Mouse (Mus musculus) forebrain, embryonic 13.5 days (tissue): ENCODE data around the gene Dmwd. TPM values are rescaled to one million over a fixed set of nuclear protein-coding genes. Genes with fewer than 3 reads are reported as not detected.

Experiments used
- ATAC-seq: fragments of 200-750 bp; cut with Nextera tagmentation; 2 replicates; pipeline ENCODE4 v1.8.0; 2017
- H3K27ac ChIP-seq: fragments of 300-500 bp; sonication (generic); 2 replicates; pipeline ENCODE4 v1.5.1; 2015; ENCODE audit warnings: inconsistent platforms, mild to moderate bottlenecking, moderate library complexity
- H3K27me3 ChIP-seq: fragments of 300-500 bp; sonication (generic); 2 replicates; pipeline ENCODE4 v1.6.1; 2015; ENCODE audit warnings: mild to moderate bottlenecking, inconsistent platforms
- H3K36me3 ChIP-seq: fragments of 300-500 bp; sonication (generic); 2 replicates; pipeline ENCODE4 v1.6.1; 2015; ENCODE audit warnings: mild to moderate bottlenecking, inconsistent platforms; ENCODE audit not compliant: poor library complexity, severe bottlenecking
- H3K4me1 ChIP-seq: fragments of 300-500 bp; sonication (generic); 2 replicates; pipeline ENCODE4 v1.6.1; 2015; ENCODE audit warnings: inconsistent platforms
- H3K4me2 ChIP-seq: fragments of 300-500 bp; sonication (generic); 2 replicates; pipeline ENCODE4 v1.6.1; 2015; ENCODE audit warnings: inconsistent platforms, mild to moderate bottlenecking, moderate library complexity
- H3K4me3 ChIP-seq: fragments of 300-500 bp; sonication (generic); 2 replicates; pipeline ENCODE4 v1.5.1; 2015; ENCODE audit warnings: mild to moderate bottlenecking, inconsistent platforms
- H3K9ac ChIP-seq: fragments of 300-500 bp; sonication (generic); 2 replicates; pipeline ENCODE4 v1.6.1; 2015; ENCODE audit warnings: mild to moderate bottlenecking, inconsistent platforms
- H3K9me3 ChIP-seq: fragments of 300-500 bp; sonication (generic); replicated peaks from 2 replicates; pipeline ENCODE4 v1.6.1; 2016; ENCODE audit warnings: inconsistent platforms
- whole genome bisulfite sequencing: fragments of 180-500 bp; shearing (Covaris S2); methylation state at CpG from one replicate; pipeline ENCODE4 v1.1.7; 2015; 5-methylcytosine and 5-hydroxymethylcytosine counted together
- polyA plus RNA-seq: library from polyadenylated mRNA; unstranded; fragments of >200 nt; fragmentation: Nextera tagmentation; extraction: Ambion mirVana; gene quantifications from 2 replicates; pipeline ENCODE4 v1.2.1, GENCODE M21; 2015

Dmwd gene
- polyA plus RNA-seq, 1 experiment from 2014 or later, result 20.6 TPM

DNA sequence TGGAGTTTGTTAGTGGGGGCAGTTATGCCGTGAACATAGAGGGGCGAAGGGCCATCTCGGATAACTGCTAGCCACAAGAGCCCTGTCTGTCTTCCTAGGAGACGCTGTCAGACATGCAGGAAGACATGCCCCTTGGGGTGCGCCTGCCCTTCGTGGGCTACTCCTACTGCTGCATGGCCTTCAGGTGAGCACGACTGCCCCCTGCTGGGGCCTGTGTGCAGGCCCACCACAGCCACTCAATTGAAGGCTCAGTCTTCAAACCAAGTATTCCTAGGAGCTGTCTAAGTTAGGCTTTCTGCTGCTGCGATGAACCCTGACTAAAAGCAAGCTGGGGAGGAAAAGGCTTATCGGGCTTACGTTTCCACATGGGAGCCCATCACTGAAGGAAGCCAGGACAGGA, 12.8 kb downstream of the Dmwd start:
- H3K4me1 ChIP-seq, result peaks cover 37% of the 10 kb centered on the region
- no peak overlapping the region for H3K27ac ChIP-seq
- no peaks in the 10 kb centered on the region for H3K9me3 ChIP-seq
- H3K4me2 ChIP-seq, result no peak overlapping the region
- peaks cover 59% of the 10 kb centered on the region for H3K36me3 ChIP-seq
- H3K27me3 ChIP-seq, result peaks cover 19% of the 10 kb centered on the region
- no peak overlapping the region for H3K9ac ChIP-seq
- no peak overlapping the region for H3K4me3 ChIP-seq
- ATAC-seq, result no peak
- WGBS, result 41% methylated on average over 10 of the region's 10 CpGs

DNA sequence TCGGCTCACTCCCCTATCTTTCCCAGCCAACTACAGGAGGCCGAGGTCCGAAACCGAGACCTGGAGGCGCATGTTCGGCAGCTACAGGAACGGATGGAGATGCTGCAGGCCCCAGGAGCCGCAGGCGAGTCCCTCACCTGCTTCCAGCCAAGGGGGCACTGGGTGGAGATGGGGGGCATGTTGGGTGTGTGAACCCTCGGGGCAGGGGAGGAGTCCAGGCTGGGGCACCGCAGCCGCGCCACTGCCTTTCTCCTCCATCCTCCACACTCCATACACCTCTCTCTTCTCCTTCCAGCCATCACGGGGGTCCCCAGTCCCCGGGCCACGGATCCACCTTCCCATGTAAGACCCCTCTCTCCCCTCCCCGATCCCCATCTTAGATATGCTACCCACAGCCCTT, 15.9 kb downstream of the Dmwd start:
- Histone ChIP-seq H3K4me3 (0 out of 2 replicates have a peak overlapping the region, but pooled peaks have one; percentile 66), H3K36me3 (peaks cover 50% of the 10 kb centered on the region), H3K4me2 (peak overlapping the region; percentile 99), H3K9ac (peak overlapping the region; percentile 58; the same call in 1 of the 2 replicates), H3K4me1 (peaks cover 54% of the 10 kb centered on the region), H3K27me3 (peaks cover 19% of the 10 kb centered on the region), H3K9me3 (no peaks in the 10 kb centered on the region), H3K27ac (peak overlapping the region; percentile 77)
- no peak for ATAC-seq
- WGBS, result 27% methylated on average over 17 of the region's 17 CpGs

DNA sequence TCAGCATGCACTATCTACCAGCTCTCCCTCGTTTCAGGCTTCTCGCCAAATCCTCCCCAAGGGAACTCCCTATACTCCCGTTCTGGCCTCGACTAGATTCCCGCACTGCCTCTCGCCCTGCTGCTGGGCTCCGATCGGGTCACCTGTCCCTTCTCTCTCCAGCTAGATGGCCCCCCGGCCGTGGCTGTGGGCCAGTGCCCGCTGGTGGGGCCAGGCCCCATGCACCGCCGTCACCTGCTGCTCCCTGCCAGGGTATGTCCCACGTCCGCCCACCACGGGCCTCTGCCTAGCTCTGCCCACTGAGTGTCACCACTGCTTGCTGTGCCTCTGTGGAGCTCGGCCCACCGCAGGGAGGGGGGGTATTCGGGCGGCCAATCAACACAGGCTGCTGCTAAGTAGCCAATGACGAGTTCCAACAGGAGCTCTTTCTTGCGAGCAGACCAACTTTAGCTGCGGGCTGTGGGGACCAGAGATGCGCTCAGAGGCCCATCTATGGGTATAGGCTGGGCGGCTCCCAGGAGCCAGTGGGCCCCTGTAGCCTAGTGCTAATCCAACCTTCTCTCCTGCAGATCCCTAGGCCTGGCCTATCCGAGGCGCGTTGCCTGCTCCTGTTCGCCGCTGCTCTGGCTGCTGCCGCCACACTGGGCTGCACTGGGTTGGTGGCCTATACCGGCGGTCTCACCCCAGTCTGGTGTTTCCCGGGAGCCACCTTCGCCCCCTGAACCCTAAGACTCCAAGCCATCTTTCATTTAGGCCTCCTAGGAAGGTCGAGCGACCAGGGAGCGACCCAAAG, 16.6 kb downstream of the Dmwd start:
- peaks cover 49% of the 10 kb centered on the region for H3K36me3 ChIP-seq
- H3K27me3 ChIP-seq, result peaks cover 19% of the 10 kb centered on the region
- H3K4me3 ChIP-seq, result peak overlapping the region; percentile 66
- ATAC-seq, result peak; percentile 74
- peak overlapping the region; percentile 99 for H3K4me2 ChIP-seq
- 5% methylated on average over 38 of the region's 38 CpGs for WGBS
- H3K4me1 ChIP-seq, result peaks cover 60% of the 10 kb centered on the region
- H3K9me3 ChIP-seq, result no peaks in the 10 kb centered on the region
- H3K9ac ChIP-seq, result peak overlapping the region; percentile 58
- peak overlapping the region; percentile 77 for H3K27ac ChIP-seq

DNA sequence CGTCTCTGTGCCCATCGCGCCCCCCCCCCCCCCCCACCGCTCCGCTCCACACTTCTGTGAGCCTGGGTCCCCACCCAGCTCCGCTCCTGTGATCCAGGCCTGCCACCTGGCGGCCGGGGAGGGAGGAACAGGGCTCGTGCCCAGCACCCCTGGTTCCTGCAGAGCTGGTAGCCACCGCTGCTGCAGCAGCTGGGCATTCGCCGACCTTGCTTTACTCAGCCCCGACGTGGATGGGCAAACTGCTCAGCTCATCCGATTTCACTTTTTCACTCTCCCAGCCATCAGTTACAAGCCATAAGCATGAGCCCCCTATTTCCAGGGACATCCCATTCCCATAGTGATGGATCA, 17.1 kb downstream of the Dmwd start:
- WGBS, result under 1% methylated on average over 14 of the region's 15 CpGs
- H3K9ac ChIP-seq, result peak overlapping the region; percentile 45; the same call in 1 of the 2 replicates
- peaks cover 19% of the 10 kb centered on the region for H3K27me3 ChIP-seq
- peaks cover 44% of the 10 kb centered on the region for H3K36me3 ChIP-seq
- H3K4me2 ChIP-seq, result peak overlapping the region; percentile 99
- peaks cover 60% of the 10 kb centered on the region for H3K4me1 ChIP-seq
- peak overlapping the region; percentile 66 for H3K4me3 ChIP-seq
- ATAC-seq, result peak; percentile 53
- H3K27ac ChIP-seq, result peak overlapping the region; percentile 77
- H3K9me3 ChIP-seq, result no peaks in the 10 kb centered on the region

DNA sequence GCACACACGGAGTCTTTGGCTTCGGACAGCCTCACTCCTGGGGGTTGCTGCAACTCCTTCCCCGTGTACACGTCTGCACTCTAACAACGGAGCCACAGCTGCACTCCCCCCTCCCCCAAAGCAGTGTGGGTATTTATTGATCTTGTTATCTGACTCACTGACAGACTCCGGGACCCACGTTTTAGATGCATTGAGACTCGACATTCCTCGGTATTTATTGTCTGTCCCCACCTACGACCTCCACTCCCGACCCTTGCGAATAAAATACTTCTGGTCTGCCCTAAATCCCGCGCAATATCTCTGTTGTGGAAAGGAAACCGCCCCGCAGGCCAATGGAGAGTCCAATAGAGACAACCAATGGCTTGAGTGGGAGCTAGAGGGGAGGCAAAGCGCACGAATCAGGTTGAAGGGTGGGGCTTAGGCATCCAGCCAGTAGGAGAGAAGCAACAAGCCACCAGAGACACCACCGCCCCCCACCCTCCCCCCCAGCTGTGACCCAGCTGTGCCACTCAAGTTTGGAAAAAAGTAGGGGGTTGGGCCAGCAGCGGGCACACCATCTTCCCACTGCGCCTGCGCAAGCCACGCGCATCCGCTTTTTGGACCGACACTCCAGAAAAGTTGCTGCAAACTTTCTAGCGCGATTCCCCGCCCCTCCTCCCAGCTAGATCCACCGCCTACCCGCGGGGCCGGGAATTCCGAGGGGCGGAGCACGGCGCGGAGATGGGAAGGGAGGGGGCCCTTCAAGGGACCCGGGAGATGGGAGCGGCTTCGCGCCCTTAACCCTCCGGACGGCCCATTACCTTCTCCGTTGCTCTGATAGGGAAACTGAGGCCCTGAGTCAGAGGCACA, 17.7 kb downstream of the Dmwd start:
- H3K4me3 ChIP-seq, result peak overlapping the region; percentile 66
- under 1% methylated on average over 45 of the region's 45 CpGs for WGBS
- peaks cover 19% of the 10 kb centered on the region for H3K27me3 ChIP-seq
- ATAC-seq, result peak; percentile 78
- peaks cover 38% of the 10 kb centered on the region for H3K36me3 ChIP-seq
- H3K4me2 ChIP-seq, result peak overlapping the region; percentile 99
- peak overlapping the region; percentile 84 for H3K9ac ChIP-seq
- no peaks in the 10 kb centered on the region for H3K9me3 ChIP-seq
- peaks cover 60% of the 10 kb centered on the region for H3K4me1 ChIP-seq
- H3K27ac ChIP-seq, result peak overlapping the region; percentile 87

DNA sequence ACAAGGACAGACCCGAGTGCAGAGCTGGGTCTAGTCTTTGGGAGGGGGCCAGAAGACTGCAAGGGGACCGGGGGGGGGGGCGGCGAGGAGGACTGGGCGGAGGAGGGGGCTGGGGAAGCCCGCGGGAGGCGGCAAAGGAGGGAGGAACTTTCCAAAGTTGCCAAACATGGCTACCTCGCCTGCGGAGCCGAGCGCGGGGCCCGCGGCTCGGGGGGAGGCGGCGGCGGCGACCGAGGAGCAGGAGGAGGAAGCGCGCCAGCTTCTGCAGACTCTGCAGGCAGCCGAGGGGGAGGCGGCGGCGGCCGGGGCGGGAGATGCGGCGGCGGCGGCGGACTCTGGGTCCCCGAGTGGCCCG, 18.4 kb downstream of the Dmwd start, which contains the start of gene Six5:
Six5 (plus strand) TSS at position 124 of the 355 bp plus-strand sequence.
- Histone ChIP-seq H3K9me3 (no peaks in the 10 kb centered on the region), H3K4me2 (peak within 1 kb of the TSS; percentile 99), H3K27ac (peak within 1 kb of the TSS; percentile 87), H3K9ac (peak within 1 kb of the TSS; percentile 84), H3K4me1 (peaks cover 60% of the 10 kb centered on the region), H3K4me3 (peak within 1 kb of the TSS; percentile 66), H3K27me3 (peaks cover 19% of the 10 kb centered on the region), H3K36me3 (peaks cover 33% of the 10 kb centered on the region)
- 1% methylated on average over 18 of the region's 36 CpGs for WGBS
- ATAC-seq, result no peak

DNA sequence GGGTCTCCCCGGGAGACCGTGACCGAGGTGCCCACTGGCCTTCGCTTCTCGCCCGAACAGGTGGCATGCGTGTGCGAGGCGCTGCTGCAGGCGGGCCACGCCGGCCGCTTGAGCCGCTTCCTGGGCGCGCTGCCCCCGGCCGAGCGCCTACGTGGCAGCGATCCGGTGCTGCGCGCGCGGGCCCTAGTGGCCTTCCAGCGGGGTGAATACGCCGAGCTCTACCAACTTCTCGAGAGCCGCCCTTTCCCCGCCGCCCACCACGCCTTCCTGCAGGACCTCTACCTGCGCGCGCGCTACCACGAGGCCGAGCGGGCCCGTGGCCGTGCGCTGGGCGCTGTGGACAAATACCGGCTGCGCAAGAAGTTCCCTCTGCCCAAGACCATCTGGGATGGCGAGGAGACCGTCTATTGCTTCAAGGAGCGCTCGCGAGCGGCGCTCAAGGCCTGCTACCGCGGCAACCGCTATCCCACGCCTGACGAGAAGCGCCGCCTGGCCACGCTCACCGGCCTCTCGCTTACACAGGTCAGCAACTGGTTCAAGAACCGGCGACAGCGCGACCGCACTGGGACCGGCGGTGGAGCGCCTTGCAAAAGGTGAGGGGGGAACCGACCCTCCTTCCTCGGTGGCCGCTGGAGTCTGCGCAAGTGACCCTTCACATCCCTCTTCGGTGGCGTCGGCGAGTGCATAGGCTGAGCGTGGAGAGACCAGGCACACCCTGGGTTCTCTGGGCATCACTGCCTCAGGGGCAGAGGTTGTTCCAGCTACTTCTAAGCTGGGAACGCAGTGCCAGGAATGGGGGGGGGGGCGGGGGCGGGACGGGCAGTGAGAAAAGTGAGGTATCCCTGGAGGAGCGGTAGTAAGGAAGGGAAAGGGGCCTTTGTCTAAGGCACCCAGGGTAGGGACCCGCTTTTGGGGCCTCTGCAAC, 19.1 kb downstream of the Dmwd start:
- no peaks in the 10 kb centered on the region for H3K9me3 ChIP-seq
- WGBS, result under 1% methylated on average over 62 of the region's 87 CpGs
- peak overlapping the region; percentile 99 for H3K4me2 ChIP-seq
- H3K27ac ChIP-seq, result peak overlapping the region; percentile 87
- H3K4me3 ChIP-seq, result peak overlapping the region; percentile 66
- H3K9ac ChIP-seq, result peak overlapping the region; percentile 84
- peaks cover 60% of the 10 kb centered on the region for H3K4me1 ChIP-seq
- ATAC-seq, result 0 out of 2 replicates have a peak, but pooled peaks have one; percentile 0
- peaks cover 19% of the 10 kb centered on the region for H3K27me3 ChIP-seq
- peaks cover 26% of the 10 kb centered on the region for H3K36me3 ChIP-seq

DNA sequence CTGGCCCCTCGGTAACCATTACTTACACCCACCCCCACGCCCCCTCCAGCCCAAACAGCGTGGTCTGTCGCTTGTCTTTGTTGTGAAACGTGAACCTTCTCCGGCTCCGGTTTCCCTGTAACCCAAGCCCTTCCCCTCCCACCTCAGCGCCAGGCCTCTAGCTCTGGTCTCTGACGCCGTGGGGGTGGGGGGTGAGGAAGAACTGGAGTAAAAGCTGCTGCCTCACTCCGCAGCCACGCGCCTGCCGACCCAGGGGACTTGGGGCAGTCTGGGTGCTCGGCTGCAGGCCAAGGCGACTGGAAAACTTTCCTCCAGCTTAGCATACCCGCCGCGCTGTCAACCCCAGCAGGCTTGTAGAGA, 19.7 kb downstream of the Dmwd start:
- H3K36me3 ChIP-seq, result peaks cover 20% of the 10 kb centered on the region; the same call in 1 of the 2 replicates
- H3K9ac ChIP-seq, result peak overlapping the region; percentile 84
- H3K4me2 ChIP-seq, result peak overlapping the region; percentile 99
- peak overlapping the region; percentile 87; the same call in 1 of the 2 replicates for H3K27ac ChIP-seq
- peak overlapping the region; percentile 66 for H3K4me3 ChIP-seq
- 0% methylated on average over 19 of the region's 19 CpGs for WGBS
- H3K27me3 ChIP-seq, result peaks cover 17% of the 10 kb centered on the region
- peaks cover 60% of the 10 kb centered on the region for H3K4me1 ChIP-seq
- no peak for ATAC-seq
- no peaks in the 10 kb centered on the region for H3K9me3 ChIP-seq

DNA sequence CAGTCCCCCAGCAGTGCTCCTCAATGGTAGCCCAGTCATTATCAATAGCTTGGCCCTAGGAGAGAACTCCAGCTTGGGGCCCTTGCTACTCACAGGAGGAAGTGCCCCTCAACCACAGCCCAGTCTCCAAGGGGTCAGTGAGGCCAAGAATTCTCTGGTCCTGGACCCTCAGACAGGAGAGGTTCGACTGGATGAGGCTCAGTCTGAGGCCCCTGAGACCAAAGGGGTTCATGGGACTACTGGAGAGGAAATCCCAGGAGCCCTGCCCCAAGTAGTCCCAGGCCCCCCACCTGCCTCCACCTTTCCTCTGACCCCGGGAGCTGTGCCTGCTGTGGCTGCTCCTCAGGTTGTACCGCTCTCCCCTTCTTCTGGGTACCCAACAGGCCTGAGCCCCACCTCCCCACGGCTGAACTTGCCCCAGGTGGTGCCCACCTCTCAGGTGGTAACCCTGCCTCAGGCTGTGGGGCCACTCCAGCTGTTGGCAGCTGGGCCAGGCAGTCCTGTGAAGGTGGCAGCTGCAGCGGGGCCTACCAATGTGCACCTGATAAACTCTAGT, 20.5 kb downstream of the Dmwd start:
- WGBS, result 55% methylated on average over 5 of the region's 5 CpGs
- H3K27ac ChIP-seq, result 0 out of 2 replicates have a peak overlapping the region, but pooled peaks have one; percentile 21
- peak overlapping the region; percentile 84 for H3K9ac ChIP-seq
- ATAC-seq, result no peak
- no peaks in the 10 kb centered on the region for H3K9me3 ChIP-seq
- peaks cover 58% of the 10 kb centered on the region for H3K4me1 ChIP-seq
- H3K36me3 ChIP-seq, result peaks cover 13% of the 10 kb centered on the region; the same call in 1 of the 2 replicates
- H3K4me2 ChIP-seq, result peak overlapping the region; percentile 99
- H3K27me3 ChIP-seq, result peaks cover 10% of the 10 kb centered on the region
- peak overlapping the region; percentile 66 for H3K4me3 ChIP-seq

DNA sequence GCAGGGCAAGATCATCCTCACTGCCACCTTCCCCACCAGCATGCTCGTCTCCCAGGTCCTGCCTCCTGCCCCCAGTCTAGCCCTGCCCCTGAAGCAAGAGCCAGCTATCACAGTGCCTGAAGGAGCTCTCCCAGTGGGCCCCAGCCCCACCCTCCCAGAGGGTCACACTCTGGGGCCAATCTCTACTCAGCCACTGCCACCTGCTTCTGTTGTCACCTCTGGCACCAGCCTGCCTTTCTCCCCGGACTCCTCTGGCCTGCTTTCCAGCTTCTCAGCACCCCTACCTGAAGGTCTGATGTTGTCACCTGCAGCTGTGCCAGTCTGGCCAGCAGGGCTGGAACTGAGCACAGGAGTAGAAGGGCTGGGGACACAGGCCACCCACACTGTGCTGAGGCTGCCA, 21.2 kb downstream of the Dmwd start:
- Histone ChIP-seq H3K9me3 (no peaks in the 10 kb centered on the region), H3K4me2 (no peak overlapping the region), H3K4me3 (no peak overlapping the region), H3K27me3 (peaks cover 4% of the 10 kb centered on the region; the same call in 1 of the 2 replicates), H3K27ac (no peak overlapping the region), H3K36me3 (0 out of 2 replicates have a peak, but pooled peaks cover 7% of the 10 kb centered on the region), H3K9ac (no peak overlapping the region), H3K4me1 (peaks cover 51% of the 10 kb centered on the region)
- no peak for ATAC-seq
- WGBS, result 58% methylated on average over 2 of the region's 2 CpGs

DNA sequence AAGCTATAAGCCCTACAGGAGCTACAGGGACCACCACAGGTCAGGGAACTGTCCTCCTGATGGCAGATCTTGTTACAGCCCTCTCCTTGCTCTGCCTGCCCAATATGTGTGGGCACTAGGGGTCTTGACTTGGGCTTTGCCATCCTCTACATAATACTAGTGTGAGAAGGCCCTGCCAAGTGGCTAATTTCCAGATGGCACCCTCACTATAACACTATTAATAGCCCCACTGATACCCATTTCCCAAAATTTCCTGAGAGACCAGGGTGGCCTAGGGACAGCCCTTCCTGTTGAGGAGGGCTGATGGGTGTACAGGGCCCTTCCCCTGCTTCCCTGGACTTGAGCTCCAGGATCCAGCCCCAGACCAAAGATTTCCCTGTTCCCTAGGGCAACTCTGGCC, 21.8 kb downstream of the Dmwd start:
- peaks cover 44% of the 10 kb centered on the region for H3K4me1 ChIP-seq
- no peak for ATAC-seq
- no peak overlapping the region for H3K4me2 ChIP-seq
- H3K9ac ChIP-seq, result no peak overlapping the region
- no peaks in the 10 kb centered on the region for H3K27me3 ChIP-seq
- H3K36me3 ChIP-seq, result 0 out of 2 replicates have a peak, but pooled peaks cover 7% of the 10 kb centered on the region
- no peak overlapping the region for H3K4me3 ChIP-seq
- H3K9me3 ChIP-seq, result no peaks in the 10 kb centered on the region
- H3K27ac ChIP-seq, result no peak overlapping the region
